Mouse (Mus musculus) C2C12 (cell line): ENCODE results near the gene Etl4.

ENCODE experiments used
- CEBPB ChIP-seq: IDR thresholded peaks from one replicate; pipeline ENCODE4 v1.6.1; 2011; ENCODE audit warnings: low read depth, mild to moderate bottlenecking, control low read depth, moderate library complexity
- CTCF ChIP-seq: IDR thresholded peaks from one replicate; pipeline ENCODE4 v1.5.1; 2011; ENCODE audit not compliant: control insufficient read depth, insufficient read depth, insufficient read length
- FOSL1 ChIP-seq: IDR thresholded peaks from one replicate; pipeline ENCODE4 v1.8.0; 2011; ENCODE audit warnings: mild to moderate bottlenecking, low read length; ENCODE audit not compliant: poor library complexity, insufficient read depth, severe bottlenecking
- MAX ChIP-seq: IDR thresholded peaks from one replicate; pipeline ENCODE4 v1.6.1; 2011; ENCODE audit warnings: mild to moderate bottlenecking, control low read depth
- MYOD1 ChIP-seq: IDR thresholded peaks from one replicate; pipeline ENCODE4 v1.6.1; 2011; ENCODE audit warnings: low read depth; ENCODE audit not compliant: control insufficient read depth, insufficient read length
- MYOG ChIP-seq: IDR thresholded peaks from one replicate; pipeline ENCODE4 v1.6.1; 2011; ENCODE audit not compliant: control insufficient read depth, insufficient read length; ENCODE audit errors: extremely low read depth
- USF1 ChIP-seq: IDR thresholded peaks from one replicate; pipeline ENCODE4 v1.6.1; 2011; ENCODE audit warnings: low read depth, mild to moderate bottlenecking, control low read depth, moderate library complexity

GRCm38 (mm10) chr2:20555706-20556105 is 646.1 kb downstream of the Etl4 start:
- TF ChIP-seq CTCF (no peak), MYOD1 (no peak), MAX (no peak), USF1 (no peak), CEBPB (no peak), MYOG (no peak), FOSL1 (no peak)
